Mouse (Mus musculus) gastrocnemius, postnatal 25 days (tissue): ENCODE data around the gene Gm10722. TPM values are rescaled to one million over a fixed set of nuclear protein-coding genes. Genes with fewer than 3 reads are reported as not detected.
"Not testable (repeated sequence)": the region's sequence is repeated elsewhere in the genome, so short reads cannot be mapped to it uniquely, and the experiment has no call there.

Experiments
- DNase-seq: peaks from one replicate; pipeline ENCODE4 v3.0.0; 2022
- microRNA-seq, 2 experiments: library from miRNA; unstranded; fragments of <30 nt; microRNA quantifications; one replicate each; pipeline ENCODE4 v1.2.0; 2021; ENCODE audit warnings: borderline replicate concordance in 2 of 2
- total RNA-seq, 2 experiments: library from RNA; stranded (reverse); gene quantifications; 1 replicate in 1 of 2; 2 replicates in 1 of 2; pipeline ENCODE4 v1.2.3; 2021

The Gm10722 gene
- total RNA-seq, 2 experiments from 2014 or later: not detected

- DNase-seq: peak; percentile 54
Observed at GRCm38 (mm10) chr9:3025653-3026052, 24.9 kb downstream of the Gm10722 start.

- DNase-seq: not testable (repeated sequence)
Observed at GRCm38 (mm10) chr9:3026136-3026535, 25.4 kb downstream of the Gm10722 start.

- DNase-seq: not testable (repeated sequence)
Observed at GRCm38 (mm10) chr9:3026741-3027140, 26.0 kb downstream of the Gm10722 start.

- not testable (repeated sequence) for DNase-seq
Observed at GRCm38 (mm10) chr9:3027200-3027599, 26.5 kb downstream of the Gm10722 start.

GRCm38 (mm10) chr9:3029276-3030000 lies 28.7 kb downstream of the Gm10722 start:
- not testable (repeated sequence) for DNase-seq

GRCm38 (mm10) chr9:3030677-3031318 lies 30.1 kb downstream of the Gm10722 start:
- DNase-seq: not testable (repeated sequence)

- DNase-seq: not testable (repeated sequence)
Observed at GRCm38 (mm10) chr9:3034299-3034698, 33.6 kb downstream of the Gm10722 start, which contains the start of gene Gm17535. Gene Gm17535 (plus strand): TSS chr9:3034599.

GRCm38 (mm10) chr9:3036577-3036976 lies 35.9 kb downstream of the Gm10722 start, which contains the start of gene Gm10715:
Gene Gm10715 (plus strand): TSS chr9:3036877.
- not testable (repeated sequence) for DNase-seq

GRCm38 (mm10) chr9:3038161-3038560 lies 37.4 kb downstream of the Gm10722 start:
- DNase-seq: not testable (repeated sequence)

Small RNA genes within 50 kb of the gene (microRNA-seq; reads per million reads assigned to microRNA genes)
- gene Mir101c: 0 to 0.26 reads per million in 2 experiments

Other genes starting within 250 kb of the Gm10722 start
- gene Gm11168, start 2.4 kb downstream of the Gm10722 start, total RNA-seq: not detected
- not detected for gene Gm10721, start 12.2 kb downstream of the Gm10722 start, total RNA-seq
- gene Gm10720, start 14.7 kb downstream of the Gm10722 start, total RNA-seq: not detected
- not detected for gene Gm10719, start 16.5 kb downstream of the Gm10722 start, total RNA-seq
- not detected for gene Gm10718, start 22.6 kb downstream of the Gm10722 start, total RNA-seq
- not detected for gene Gm10717, start 24.5 kb downstream of the Gm10722 start, total RNA-seq
- gene Gm17535, start 33.7 kb downstream of the Gm10722 start, total RNA-seq: not detected
- not detected for gene Gm10715, start 36.0 kb downstream of the Gm10722 start, total RNA-seq